Mouse (Mus musculus): Measurements from ENCODE around the gene Rnasek.
A peak's percentile ranks its signal among the peaks of the same experiment; 100 is the strongest.

The Rnasek gene

DNA sequence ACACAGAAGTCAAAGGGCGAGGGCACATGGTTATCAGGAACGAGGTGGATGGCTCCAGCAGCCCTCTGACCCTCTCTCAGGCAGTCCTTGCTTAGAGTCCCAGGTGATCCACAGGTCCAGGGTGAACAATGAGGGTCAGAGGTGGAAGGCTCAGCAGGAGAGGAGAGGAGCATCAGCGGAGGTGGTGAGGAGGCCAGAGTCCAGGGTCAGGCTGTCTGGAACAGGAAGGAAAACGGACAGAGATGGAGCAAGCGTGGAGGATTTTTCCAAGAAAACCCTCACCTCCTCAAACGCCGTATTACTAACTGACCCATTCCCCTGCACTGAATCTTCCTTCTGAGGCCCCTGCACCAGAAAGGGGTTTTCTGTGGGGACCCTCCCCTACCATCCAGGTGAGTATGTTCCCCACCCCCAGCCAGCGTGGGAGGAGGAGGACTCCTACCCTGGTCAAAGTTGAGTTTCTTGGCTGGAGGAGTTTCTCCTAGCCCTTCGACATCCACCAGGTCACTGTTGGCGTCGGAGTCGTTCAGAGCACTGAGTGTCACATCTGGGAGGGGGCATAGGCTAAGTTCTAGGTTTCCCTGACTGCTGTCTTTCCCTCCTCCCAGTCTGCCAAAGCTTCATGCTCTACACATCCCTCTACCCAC, 4.3 kb downstream of the Rnasek start:
- DNase-seq = no peak

DNA sequence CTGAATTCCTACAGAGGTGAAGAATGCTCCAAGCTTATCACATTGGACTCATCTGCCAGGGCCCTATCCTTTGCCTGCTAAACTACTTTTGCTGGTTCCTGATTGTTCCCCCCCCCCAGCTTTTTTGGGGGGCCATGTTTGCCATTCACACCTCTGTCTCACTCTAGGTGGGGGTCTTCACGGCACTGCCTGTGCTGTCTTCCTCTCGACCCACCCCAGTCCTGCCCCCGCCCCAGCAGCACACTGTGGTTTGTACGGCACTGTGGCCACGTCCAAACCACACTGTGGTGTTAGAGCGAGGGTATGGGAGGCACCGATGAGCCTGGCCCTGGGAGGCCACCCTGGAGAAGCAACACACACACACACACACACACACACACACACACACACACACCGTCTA, 5.1 kb downstream of the Rnasek start:
- DNase-seq = no peak

DNA sequence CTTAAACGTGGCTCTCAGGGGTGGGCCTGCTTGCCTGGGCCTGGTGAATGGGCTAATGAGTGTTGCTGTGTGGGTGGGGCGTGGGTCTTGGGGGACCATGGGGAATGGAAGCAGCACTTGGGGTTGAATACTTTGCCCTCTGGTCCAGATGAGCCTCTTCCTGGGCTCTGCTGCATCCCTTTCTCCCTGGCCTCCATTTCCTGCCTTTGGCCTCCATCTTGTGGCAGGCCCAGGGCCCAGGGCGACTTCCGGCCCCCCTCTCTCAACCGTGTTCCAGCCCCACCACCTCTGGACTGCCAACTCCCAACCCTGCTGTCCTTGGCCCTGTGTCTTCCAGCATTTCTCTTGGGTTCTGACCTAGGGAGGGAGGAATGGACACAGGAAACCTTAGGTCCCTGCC, 5.6 kb downstream of the Rnasek start:
- DNase-seq = peak; percentile 79

DNA sequence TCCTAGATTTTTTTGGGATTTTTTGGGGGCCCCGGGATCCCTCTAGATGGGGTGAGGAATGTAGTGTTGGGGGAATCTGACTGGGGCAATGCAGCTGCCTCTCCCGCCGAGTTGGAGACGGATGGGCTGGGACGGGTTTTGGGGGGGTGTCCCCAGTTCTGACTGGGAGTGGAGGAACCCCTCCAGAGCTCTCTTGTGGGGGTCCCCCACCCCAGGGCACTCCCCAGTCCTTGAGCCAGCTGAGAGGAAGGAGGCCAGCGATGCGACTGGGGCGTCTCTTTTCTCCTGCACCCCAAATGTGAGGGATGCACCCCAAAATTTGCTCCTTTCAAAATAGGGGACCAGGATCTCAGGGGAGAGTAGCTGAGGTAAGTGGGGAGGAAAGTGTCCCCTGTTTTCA, 6.6 kb downstream of the Rnasek start:
- no peak for DNase-seq

DNA sequence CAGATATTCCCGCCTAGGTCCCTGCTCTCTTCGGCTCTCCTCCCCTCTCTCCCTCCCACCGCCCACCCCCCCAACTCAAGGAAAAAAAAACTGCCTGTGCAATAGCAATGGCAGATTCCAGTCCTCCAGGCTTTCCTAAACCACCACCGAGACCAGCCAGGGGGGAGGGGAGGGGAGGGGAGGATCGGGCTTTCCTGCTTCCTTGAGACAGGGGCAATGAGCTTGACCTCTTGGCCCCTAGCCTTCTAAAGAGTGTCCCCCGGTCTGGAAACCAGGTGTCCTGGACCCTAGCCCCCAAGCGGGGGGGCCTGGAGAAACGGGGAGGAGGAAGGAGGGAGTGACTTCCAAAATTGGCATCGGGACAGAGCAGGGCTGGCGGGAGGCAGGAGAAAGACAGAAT, 7.1 kb downstream of the Rnasek start:
- DNase-seq = peak; percentile 73

DNA sequence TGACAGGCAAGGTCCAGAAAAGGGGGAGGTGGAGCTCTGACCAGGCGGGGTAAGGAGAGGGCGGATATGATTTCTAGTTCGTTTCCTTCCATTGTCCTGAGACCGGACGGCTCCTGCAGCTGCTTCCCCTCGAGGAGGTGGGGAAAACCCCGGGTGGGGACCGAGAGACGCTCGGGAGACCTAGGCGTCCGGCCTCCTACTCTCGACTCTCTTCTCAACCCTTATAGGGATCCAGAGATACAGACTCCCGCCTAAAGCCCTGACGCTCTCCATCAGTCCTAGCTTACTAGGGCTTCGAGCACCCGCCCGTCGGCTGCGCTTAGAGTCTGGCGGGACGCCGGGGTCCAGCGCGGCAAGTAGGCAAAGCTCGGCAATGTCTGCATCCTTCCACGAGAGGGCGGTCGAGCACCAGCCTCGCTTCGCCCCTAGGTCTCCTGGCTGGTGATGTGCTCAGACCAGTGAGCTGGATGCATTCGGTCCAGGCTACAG, 9.4 kb downstream of the Rnasek start:
- peak; percentile 92 for DNase-seq

DNA sequence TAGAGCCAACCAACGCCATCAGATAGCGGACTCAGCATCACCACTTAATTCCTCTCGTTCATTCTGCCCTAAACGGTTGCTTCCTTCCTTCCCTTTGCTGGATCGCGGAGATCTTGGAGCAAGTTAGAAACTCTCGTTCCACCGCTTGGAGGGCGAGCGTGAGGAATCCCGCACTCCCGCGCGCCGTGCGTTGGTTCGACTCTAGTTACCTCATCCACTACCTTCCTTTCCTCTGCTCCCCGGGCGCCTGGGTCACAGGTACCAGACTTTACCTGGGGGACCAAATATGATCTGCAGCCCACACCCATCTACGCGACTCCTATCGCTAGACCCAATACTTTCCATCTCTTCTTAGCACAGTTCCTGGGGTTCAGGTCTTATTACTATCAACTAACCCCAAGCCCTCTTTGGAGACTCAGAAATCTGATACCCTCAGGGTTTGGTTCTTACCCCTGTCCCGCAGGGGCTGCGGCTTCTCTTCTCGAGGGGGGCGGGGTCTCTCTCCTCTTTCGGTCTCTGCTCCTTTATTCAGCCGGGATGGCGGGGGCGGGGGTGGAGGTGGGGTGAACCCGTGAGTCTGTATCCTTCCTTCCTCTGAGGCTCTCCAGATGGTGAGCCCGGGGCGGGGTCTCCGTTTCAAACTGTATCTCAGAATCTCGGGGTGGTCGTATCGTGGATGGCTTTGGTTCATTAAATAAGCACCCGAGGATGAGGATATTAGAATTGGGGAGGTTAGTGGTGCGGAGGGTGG, 10.2 kb downstream of the Rnasek start, which contains the start of gene Bcl6b:
Gene Bcl6b, minus strand, starts transcription at position 539 of the 751 bp plus-strand sequence.
- peak; percentile 70 for DNase-seq

DNA sequence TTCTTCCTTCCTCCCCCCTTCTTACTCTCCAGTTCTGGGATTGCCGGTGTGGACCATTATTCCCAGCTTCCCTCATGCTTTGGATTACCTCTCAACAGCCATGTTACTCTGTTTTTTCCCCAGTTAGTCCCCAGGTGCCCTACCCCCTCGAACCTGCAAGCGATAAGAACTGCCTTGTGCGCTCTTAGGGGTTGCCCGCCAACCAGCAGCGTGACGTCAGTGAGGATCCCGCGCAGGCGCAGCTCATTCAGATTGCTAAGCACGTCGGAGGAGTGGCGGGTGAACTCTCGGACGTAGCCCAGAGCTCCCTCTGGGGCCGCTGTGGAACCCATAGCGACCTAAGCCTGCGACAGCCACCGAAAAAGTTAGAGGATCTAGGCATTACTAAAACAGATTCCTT, 10.8 kb downstream of the Rnasek start:
- peak; percentile 94 for DNase-seq

DNA sequence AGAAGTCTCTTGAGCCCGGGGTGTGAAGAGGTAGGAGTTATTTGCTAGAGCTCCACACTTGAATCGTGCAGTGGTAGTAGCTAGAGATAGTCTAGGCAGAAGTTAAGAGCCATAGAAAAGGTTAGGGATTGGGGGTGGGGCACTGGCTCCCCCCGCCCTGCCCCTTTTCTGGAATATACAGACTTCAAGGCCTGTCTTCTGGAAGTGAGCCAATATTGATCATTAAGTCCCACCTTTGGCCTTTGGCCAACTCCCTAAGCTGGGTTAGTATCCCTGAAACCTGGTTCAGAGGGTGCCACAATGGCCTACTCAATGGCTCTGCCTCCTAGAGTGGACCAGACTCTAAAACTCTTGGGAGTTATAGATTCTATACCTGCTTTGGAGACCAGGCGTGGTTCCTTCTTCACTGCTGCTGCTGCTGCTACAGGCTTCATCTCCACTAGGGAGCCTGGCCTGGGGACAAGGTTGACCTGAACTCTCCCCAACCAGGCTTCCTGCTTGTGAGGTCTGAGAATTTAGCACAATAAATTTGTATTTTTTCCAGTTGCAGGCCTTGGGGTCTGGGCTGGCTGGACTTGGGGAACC, 11.9 kb downstream of the Rnasek start:
- no peak for DNase-seq

DNA sequence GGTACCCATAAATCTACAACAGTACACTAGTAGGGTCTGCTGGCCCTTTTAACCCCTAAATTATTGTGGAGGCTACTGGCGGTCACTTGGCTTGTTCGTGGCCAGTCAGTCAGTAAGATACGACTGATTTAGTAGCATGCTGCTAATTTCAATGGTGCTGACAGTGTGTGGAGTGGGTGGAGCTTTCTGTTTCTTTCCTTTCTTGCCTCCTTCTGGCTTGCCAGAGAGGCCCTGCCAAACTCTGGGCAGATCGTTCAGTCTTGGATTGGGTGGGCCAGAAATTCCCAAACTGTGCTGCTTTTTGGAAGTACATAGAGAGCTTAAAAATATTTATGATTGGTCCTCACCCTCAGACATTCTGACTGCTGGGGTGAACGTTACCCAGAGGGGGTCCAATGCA, 12.5 kb downstream of the Rnasek start:
- DNase-seq = no peak

DNA sequence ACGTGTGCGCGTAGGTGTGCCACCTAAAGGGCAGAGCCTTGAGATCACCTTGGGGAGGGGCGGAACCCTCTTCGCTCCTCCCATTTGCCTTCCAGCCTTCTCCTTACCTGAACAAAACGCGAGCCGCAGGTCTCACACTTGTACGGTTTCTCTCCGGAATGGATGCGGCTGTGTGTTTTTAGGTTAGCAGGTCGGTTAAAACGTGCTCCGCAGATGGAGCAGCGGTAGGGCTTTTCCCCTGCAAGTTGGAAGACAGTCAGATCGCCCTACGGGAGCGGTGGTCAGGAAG, 13.1 kb downstream of the Rnasek start:
- DNase-seq = no peak

DNA sequence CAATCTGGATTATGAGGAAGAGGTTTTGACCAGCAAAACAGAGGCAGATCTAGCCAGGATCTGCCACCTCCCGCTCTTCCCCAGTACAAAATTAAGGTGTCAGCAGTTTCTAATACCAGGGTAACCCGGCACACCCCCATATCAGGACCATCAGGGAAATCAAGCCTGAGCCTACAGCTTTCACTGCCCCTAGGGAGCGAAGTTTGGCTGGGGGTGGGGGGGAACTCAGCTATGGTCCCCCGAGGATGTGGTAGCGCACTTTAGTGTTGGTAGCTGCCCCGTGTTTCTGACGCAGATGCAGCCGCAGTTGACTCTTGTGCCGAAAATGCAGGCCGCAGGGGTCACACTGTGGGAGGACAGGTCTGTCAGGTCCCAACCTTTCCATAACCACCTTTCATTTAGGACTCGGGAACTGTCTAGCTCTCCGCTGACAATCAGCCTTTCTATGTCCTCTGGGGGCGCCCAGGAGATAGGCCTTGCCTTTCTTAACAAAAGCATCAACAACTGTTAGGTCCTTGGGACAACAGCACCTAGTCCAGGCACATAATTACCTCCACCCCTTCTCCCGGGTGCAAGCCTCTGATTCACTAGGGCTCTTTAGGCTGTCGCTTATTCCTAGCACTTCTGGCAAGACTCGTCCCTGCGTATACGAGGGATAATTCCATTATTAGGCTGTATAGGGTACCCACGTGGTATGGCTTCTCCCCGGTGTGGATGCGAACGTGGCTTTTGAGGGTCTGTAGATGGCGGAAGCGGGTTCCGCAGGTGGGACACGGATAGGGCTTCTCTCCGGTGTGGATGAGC, 13.6 kb downstream of the Rnasek start:
- no peak for DNase-seq

DNA sequence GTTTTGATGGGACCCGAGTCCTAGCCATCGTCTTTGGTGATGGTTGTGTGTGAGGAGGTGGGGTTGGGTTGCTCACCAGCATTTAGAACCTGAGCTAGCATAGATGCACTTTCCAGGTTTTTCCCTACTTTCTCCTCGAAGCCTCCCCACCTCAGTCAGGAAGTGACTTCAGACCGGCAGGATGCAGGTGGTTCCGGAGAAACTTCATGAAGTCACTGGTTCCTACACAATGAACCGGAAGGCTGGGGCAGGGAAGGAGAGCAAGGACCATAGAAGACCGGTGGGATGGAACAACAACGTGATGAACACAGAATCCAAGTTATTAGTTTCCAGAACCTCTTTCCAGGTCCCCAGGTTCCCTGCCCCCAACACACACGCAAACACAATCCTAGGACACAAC, 15.9 kb downstream of the Rnasek start:
- DNase-seq = peak; percentile 72

DNA sequence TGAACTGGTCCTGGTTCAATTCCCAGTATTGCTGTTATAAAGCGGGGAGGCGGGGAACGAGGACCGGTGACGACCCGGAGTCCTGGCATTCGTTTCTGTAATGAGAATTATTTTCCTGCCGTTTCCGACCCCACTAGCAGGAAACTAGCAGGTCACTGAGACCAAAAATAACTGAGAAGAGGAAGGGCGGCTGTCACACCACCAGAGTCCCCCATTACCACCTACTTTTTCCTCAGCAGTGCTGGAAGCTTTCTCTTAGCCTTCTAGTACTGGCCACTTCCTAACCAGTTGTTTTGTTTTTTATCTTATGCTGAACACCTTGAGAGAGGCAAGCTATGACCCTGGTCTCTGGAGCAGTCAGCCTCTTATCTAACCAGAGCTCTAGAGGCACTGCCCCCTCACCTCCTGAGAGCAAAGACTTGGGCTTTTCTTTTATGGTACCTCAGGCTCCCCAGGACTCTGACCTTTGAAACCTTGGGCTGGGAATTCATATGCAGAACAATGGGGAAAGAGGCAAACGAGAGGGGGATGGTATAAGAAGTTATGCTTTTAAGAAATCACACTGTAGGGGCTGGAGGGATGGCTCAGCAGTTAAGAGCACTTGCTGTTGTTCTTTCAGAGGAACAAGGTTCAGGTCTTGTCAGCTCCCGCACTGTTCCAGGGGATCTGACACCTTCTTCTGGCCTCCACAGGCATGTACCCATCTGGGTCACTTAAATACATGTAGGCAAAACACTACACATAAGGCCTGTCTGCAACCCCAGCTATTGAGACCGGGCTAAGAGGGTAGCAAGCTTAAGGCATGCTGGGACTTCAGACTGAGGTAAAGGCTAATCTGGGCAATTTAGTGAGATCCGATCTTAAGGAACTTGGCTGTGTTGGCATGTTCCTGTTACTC, 17.8 kb downstream of the Rnasek start:
- DNase-seq = no peak

DNA sequence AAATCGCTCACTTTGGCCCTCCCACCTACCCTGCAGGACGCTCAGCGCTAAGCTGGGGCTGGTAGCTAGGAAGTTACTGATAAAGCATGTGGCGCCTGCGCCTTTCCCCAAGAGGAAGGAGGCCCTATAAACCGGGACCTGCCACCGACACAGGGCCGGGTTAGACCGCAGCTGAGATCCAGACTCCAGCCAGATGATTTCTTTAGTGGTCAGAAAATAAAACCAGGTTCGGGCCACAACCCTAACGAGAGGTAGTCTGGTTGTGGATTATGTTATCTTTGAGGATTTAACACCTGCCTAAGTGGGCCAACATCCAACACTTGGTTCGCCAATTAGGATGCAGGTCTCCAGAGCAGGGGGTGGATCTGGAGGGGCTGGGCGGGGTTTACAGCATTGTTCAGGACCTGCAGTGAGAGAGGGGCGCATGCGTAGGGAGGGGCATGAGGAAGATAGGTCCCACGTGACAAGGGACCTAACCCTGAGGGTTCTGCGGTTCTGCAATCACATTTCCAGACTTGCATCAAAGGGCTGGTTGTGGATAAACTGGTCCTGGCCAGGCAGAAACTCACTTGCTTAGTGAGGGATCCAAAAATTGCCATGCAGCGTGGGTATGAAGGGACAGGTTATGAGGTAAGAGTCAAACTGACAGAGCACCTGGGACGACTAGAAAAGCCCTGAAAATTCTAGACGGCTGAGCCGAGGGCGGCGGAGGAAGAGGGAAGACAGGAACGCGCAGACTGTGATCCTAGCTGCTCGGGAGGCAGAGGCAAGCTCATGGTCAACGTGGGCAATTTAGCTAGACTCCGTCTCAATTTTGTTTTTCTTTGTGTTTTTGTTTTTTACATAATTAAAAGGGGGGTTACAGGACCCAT, 18.7 kb downstream of the Rnasek start, which contains the start of gene Slc16a13:
Gene Slc16a13, minus strand, starts transcription at position 334 of the 872 bp plus-strand sequence.
- peak; percentile 97 for DNase-seq

DNA sequence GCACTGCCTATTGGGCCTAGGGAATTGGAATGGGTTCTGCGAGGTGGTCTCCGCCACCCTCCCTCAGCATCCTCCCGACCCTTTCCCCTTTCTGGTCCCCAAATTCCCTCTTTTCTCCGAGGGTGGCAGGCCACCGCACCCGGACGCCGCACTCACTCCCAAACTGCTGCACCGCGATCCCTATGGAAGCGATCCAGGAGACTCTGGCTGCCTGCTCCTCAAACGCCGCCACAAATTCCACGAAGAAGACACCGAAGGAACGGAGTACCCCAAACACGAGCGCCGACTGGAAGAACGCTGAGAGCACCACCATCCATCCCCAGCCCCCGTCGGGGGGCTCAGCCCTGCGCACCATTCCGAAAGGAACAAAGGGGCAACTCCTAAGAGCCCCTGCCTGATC, 19.3 kb downstream of the Rnasek start:
- DNase-seq = no peak

DNA sequence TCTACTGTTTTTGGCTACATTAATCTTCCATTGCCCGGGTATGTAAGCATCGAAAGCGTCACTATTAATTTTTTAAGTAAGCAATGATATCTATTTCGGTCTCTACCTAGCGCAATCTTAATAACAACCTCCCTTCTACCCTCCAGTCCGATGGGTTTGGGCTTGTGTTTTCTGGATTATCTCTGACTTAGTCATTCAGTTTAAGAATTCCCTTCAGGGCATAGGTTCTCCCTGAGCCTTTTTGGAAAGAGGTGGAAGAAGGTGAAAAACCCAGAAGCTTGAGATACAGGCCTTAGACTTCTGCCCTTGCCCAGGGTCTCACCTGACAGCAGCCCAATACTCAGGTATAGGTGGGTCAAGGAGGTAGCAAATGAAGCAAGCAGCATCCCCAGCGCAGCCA, 19.8 kb downstream of the Rnasek start:
- no peak for DNase-seq

DNA sequence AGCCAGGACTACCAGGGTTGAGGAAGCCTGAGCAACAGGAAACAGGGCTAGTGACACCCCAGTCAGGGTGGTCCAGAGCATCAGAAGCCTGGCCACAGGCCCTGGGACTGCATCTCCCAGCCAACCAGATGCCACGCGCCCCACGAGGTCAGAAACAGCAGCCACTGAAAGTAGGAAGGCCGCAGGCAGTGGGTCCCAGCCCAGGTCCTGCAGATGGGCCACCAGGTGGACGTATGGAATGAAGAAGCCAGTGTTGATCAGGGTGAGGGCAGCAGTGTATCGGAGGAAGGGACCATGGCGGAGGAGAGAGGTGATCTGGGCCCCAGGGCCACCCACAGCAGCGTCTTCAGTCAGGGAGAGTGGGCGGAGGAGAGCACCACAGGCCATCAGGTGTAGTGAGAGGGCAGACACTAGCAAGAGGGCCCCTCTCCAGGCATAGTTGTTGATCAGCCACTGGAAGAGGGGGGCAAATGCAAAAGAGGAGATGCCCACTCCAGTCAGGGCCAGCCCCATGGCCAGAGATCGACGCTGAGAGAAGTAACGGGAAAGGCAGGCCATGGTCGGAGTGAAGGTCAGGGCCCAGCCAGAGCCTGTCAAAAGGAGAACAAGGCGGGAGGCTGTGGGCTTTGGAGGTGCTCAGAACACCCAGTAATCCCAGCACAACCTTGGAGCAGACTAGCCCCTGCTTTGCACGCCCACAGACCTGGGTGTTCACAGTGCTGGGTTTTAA, 20.7 kb downstream of the Rnasek start:
- DNase-seq = no peak

DNA sequence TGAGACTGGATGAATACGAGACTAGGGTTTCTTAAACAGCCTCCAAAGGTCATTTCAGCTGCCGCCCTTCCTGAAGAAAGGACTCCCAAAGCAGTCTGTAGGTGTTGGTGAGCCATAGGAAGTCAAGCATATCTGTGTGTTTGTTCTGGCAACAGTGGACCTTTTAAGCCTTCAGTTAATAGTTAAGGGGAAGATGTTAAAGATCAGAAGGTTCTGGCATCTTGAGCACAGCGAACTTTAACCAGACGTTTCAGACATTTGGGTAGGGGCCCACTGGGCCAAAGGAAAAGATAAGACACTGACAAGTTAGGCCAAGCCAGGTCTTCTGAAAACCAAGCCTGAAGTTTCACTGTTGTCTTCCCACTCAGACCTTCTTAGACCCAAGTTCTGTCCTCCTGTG, 21.6 kb downstream of the Rnasek start:
- DNase-seq = no peak

DNA sequence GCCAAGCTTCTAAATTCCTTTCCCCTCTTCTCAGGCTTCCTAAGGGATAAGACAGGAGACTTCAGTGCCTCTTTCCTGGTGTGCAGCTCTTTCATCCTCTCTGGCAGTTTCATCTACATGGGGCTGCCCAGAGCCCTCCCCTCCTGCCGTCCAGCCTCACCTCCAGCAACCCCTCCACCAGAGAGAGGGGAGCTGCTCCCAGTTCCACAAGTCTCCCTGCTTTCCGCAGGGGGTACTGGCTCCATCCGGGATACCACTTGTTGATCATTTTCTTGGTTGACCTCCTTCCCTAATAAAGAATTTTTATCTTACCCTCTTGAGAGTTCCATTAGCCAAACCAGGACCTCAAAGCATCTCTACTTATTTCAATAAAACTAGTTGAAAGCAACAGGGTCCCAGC, 23.5 kb downstream of the Rnasek start:
- no peak for DNase-seq

DNA sequence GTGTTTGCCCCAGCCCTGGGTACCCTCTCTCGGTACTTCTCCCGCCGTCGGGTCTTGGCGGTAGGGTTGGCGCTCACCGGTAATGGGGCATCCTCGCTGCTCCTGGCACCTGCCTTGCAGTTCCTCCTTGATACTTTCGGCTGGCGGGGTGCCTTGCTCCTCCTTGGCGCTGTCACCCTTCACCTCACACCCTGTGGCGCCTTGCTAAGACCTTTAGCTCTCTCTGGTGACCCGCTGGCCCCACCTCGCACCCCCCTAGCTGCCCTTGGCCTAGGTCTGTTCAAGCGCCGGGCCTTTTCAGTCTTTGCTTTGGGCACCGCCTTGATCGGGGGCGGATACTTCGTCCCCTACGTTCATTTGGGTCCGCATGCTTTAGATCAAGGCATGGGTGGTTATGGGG, 24.3 kb downstream of the Rnasek start:
- no peak for DNase-seq
